Mouse (Mus musculus) thymus, postnatal 0 days (tissue): ENCODE data around the gene Gm8206. TPM values are rescaled to one million over a fixed set of nuclear protein-coding genes. Genes with fewer than 3 reads are reported as not detected.
"Not testable (repeated sequence)": the region's sequence is repeated elsewhere in the genome, so short reads cannot be mapped to it uniquely, and the experiment has no call there.

ENCODE experiments used
- DNase-seq: peaks from one replicate; pipeline ENCODE4 v3.0.0-alpha.2; 2015; ENCODE audit warnings: low spot score
- polyA plus RNA-seq: library from polyadenylated mRNA; unstranded; fragments of >200 nt; fragmentation: Nextera tagmentation; extraction: Ambion mirVana; gene quantifications from 2 replicates; pipeline ENCODE4 v1.2.1, GENCODE M21; 2015

Gene Gm8206
- polyA plus RNA-seq, result not detected in 2 replicates

DNA sequence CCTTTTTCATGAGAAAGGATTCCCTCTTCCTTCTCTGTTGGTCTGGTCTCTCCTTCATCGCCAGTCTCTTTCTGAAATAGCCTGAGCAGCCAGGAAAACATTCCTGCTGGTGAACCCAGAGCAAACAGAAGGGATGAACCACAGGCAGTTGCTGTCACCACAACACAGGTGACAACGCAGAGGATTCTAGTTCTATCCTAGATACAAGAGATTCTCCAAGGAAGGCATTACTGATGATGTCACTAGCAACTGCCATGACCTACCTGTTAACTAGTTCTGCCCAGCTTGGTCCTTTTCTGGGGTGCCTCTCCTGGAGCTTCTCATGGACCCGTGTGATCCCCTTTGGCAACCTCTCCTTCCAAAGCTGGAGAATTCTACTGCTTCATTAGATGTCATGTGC lies at the start of gene Gm8206:
TSS of gene Gm8206 (minus strand) at position 101 of the 400 bp plus-strand sequence.
- DNase-seq, result not testable (repeated sequence)

DNA sequence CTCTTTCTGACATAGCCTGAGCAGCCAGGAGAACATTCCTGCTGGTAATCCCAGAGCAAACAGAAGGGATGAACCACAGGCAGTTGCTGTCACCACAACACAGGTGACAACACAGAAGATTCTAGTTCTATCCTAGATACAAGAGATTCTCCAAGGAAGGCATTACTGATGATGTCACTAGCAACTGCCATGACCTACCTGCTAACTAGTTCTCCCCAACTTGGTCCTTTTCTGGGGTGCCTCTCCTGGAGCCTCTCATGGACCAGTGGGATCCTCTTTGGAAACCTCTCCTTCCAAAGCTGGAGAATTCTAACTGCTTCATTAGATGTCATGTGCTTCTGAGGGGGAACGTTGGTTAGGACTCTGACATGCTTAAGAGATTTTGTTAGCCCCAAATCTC lies 32.0 kb upstream of the Gm8206 start, which contains the start of gene Gm3476:
TSS of gene Gm3476 (minus strand) at position 101 of the 400 bp plus-strand sequence.
- not testable (repeated sequence) for DNase-seq

DNA sequence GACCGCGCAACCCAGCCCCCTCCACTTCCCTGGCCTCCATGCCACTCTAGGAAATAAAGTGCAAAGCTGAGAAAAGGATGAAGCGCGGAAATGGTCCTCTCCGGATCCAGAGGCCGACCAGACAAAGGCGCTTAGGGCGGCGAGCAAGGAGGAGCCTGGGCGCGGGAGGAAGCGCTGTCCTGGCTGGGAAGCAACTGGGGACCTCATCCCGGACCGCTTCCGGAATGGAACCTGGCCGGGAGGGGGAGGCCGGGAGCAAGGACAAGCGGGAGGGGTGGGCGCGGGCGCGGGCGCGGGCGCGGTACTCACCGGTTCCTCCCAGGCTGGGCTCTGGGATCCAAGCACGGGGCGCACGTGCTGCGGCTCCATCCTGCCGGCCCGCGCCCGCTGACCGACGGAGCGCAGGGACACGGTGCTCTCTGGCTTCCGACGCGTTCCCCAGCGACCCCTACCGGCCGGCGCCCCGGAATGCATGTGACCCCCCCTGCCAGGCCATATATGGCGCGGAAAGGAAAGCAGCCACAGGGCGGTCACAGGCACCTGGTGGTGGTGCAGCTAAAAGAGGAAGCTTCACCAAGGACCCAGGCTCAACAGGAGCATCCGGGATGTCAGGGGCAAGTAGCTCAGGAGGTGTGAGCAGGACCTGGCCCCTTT lies 14.7 kb upstream of the Gm8206 start, which contains the start of gene Gm3468:
TSS of gene Gm3468 (minus strand) at position 394 of the 654 bp plus-strand sequence.
- peak; percentile 57 for DNase-seq

- DNase-seq, result not testable (repeated sequence)
Measured at GRCm38 (mm10) chr14:6107500-6107899, 13.8 kb upstream of the Gm8206 start.

GRCm38 (mm10) chr14:6058167-6058566 lies 35.6 kb downstream of the Gm8206 start, which contains the start of gene Gm6337:
Gene Gm6337, minus strand, starts transcription at chr14:6058267.
- not testable (repeated sequence) for DNase-seq

DNA sequence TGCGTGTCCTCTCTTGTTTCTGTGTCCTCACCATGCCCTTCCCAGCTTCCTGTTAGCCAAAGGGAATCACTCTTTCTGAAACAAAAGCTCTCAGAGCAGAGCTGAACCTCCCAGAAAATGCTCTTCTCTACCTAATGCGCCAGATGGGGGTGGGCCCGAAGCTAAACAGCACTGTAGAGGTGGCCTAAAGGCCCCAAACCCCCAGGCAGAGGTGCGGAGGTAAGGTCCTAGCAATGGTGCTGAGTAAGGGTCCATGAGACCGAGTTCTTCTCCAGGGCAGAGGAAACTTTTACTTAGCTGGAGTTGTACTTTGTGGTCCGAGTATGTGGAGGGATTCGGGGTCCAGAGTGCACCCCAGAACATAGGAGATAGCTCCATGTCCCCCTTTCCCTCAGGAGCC lies 106.6 kb downstream of the Gm8206 start:
- not testable (repeated sequence) for DNase-seq

GRCm38 (mm10) chr14:5979037-5979436 lies 114.7 kb downstream of the Gm8206 start, which contains the start of gene Gm3453:
Gene Gm3453, minus strand, starts transcription at chr14:5979137.
- DNase-seq, result not testable (repeated sequence)

Other genes starting within 250 kb of the Gm8206 start
- 0.07 TPM in 1 of 2 replicates, not detected in the other for gene Gm8237, start 213.6 kb downstream of the Gm8206 start, polyA plus RNA-seq
- 0.08 TPM in 1 of 2 replicates, not detected in the other for gene Gm3248, start 132.2 kb downstream of the Gm8206 start, polyA plus RNA-seq
- not detected in 2 replicates for gene Gm3453, start 114.8 kb downstream of the Gm8206 start, polyA plus RNA-seq
- not detected in 2 replicates for gene Gm6337, start 35.7 kb downstream of the Gm8206 start, polyA plus RNA-seq
- 0.42 and 0.56 TPM in 2 replicates for gene Gm3468, start 14.7 kb upstream of the Gm8206 start, polyA plus RNA-seq
- not detected in 2 replicates for gene Gm3476, start 31.9 kb upstream of the Gm8206 start, polyA plus RNA-seq
- gene Gm21560, start 125.3 kb upstream of the Gm8206 start, polyA plus RNA-seq, result not detected in 2 replicates
- 0.14 and 0.21 TPM in 2 replicates for gene Gm3411, start 193.3 kb upstream of the Gm8206 start, polyA plus RNA-seq
- gene Gm21103, start 210.9 kb upstream of the Gm8206 start, polyA plus RNA-seq, result not detected in 2 replicates
- not detected in 2 replicates for gene Gm3618, start 249.7 kb upstream of the Gm8206 start, polyA plus RNA-seq